Comparison of ENCODE assay signal across 24 mouse cellular contexts in genomic region chr11:46939311-46939710, GRCm38 (mm10).
DNase-seq lines count a peak whose midpoint lies in the region; ATAC-seq and TF ChIP-seq lines count a peak whose summit lies in the region.
"Had no signal": no experiment of that assay in that cellular context is flagged by ENCODE, and none has a peak within 500 bp of the region (broad histone marks: within the 10 kb centered on the region; RNA-seq: fewer than 3 reads in every experiment).

No protein-coding gene starts in this region.

- H3K4me2 ChIP-seq in kidney, embryonic 14.5 days (replicated peaks; ENCODE audit: low read depth, low read length), result no peak overlapping the region
- no peak overlapping the region for H3K4me2 ChIP-seq in kidney, embryonic 16.5 days (replicated peaks; ENCODE audit: low read depth, low read length)
- H3K4me2 ChIP-seq: embryonic facial prominence, embryonic 15.5 days; hindbrain, embryonic 12.5 days had no signal

- DNase-seq in kidney, adult 11 months, result peak; percentile 19
- peak; percentile 26 for DNase-seq in kidney, postnatal 14 days
- DNase-seq in embryo, embryonic 11 days, result peak; percentile 28
- no peak for DNase-seq in left cerebral cortex, adult 2 months (ENCODE audit: extremely low spot score in 1 of 2, low spot score in 2 of 2)
- DNase-seq: adrenal gland, postnatal 14 days; cerebellum, adult 18-20 months; cerebellum, adult 9-11 months; cerebellum, postnatal 36 days; gastrocnemius, adult 2 months; gastrocnemius, postnatal 25 days; heart, adult 11 months; heart, postnatal 10 days; heart, postnatal 4 days had no signal

- no peaks in the 10 kb centered on the region for H3K36me3 ChIP-seq in kidney, embryonic 14.5 days (ENCODE audit: control insufficient read depth, insufficient read depth, low read length)
- no peaks in the 10 kb centered on the region for H3K36me3 ChIP-seq in kidney, embryonic 16.5 days (ENCODE audit: insufficient read depth, low read length)
- H3K36me3 ChIP-seq: embryonic facial prominence, embryonic 15.5 days; forebrain, embryonic 10.5 days; hindbrain, embryonic 12.5 days had no signal

- H3K4me1 ChIP-seq in kidney, embryonic 14.5 days (ENCODE audit: control insufficient read depth, insufficient read depth, low read length), result no peaks in the 10 kb centered on the region
- H3K4me1 ChIP-seq in kidney, embryonic 16.5 days (ENCODE audit: insufficient read depth, low read length), result no peaks in the 10 kb centered on the region
- H3K4me1 ChIP-seq: embryonic facial prominence, embryonic 15.5 days; hindbrain, embryonic 12.5 days had no signal

- H3K4me3 ChIP-seq in kidney, embryonic 14.5 days (ENCODE audit: low read length), result no peak overlapping the region
- no peak overlapping the region for H3K4me3 ChIP-seq in kidney, embryonic 16.5 days (ENCODE audit: low read length)
- no peak overlapping the region for H3K4me3 ChIP-seq in left cerebral cortex, adult 2 months
- H3K4me3 ChIP-seq: embryonic facial prominence, embryonic 15.5 days; erythroblast, embryonic 14.5 days; forebrain, embryonic 10.5 days; gastrocnemius, adult 2 months; hindbrain, embryonic 12.5 days had no signal

- H3K27me3 ChIP-seq in kidney, embryonic 14.5 days (ENCODE audit: control insufficient read depth, insufficient read depth, low read length), result no peaks in the 10 kb centered on the region
- H3K27me3 ChIP-seq in kidney, embryonic 16.5 days (ENCODE audit: insufficient read depth, low read length), result no peaks in the 10 kb centered on the region
- H3K27me3 ChIP-seq: CH12.LX; embryonic facial prominence, embryonic 15.5 days; hindbrain, embryonic 12.5 days had no signal

- intact Hi-C loops in left cerebral cortex, adult 2 months (cut with DNase I), result no loop called here

- ATAC-seq in kidney, embryonic 14.5 days (ENCODE audit: low FRiP score, low TSS enrichment), result no peak
- ATAC-seq in kidney, embryonic 16.5 days (ENCODE audit: low FRiP score, low TSS enrichment), result no peak
- ATAC-seq: activated CD4-positive, CD25-positive, alpha-beta regulatory T cell, adult 4 months; forebrain, embryonic 14.5 days; hindbrain, embryonic 16.5 days; Patski had no signal

- WGBS in kidney, embryonic 14.5 days, result 16% methylated on average over 4 of the region's 4 CpGs
- 22% methylated on average over 4 of the region's 4 CpGs for WGBS in kidney, embryonic 16.5 days

- no peak overlapping the region for H3K9ac ChIP-seq in kidney, embryonic 14.5 days (ENCODE audit: low read depth, low read length)
- H3K9ac ChIP-seq in kidney, embryonic 16.5 days (replicated peaks; ENCODE audit: low read length), result no peak overlapping the region
- H3K9ac ChIP-seq: embryonic facial prominence, embryonic 15.5 days; hindbrain, embryonic 12.5 days had no signal

- no peaks in the 10 kb centered on the region for H3K9me3 ChIP-seq in kidney, embryonic 14.5 days (ENCODE audit: control insufficient read depth, low read length)
- H3K9me3 ChIP-seq in kidney, embryonic 16.5 days (ENCODE audit: low read length), result no peaks in the 10 kb centered on the region
- H3K9me3 ChIP-seq: embryonic facial prominence, embryonic 15.5 days; forebrain, embryonic 10.5 days; hindbrain, embryonic 12.5 days had no signal

- no peak for TF ChIP-seq CTCF in left cerebral cortex, adult 2 months (IDR thresholded peaks at IDR 0.05)

- H3K27ac ChIP-seq in kidney, embryonic 14.5 days (ENCODE audit: low read depth, low read length), result no peak overlapping the region
- H3K27ac ChIP-seq in kidney, embryonic 16.5 days (ENCODE audit: low read length), result no peak overlapping the region
- no peak overlapping the region for H3K27ac ChIP-seq in left cerebral cortex, adult 2 months
- H3K27ac ChIP-seq: embryonic facial prominence, embryonic 15.5 days; forebrain, embryonic 10.5 days; gastrocnemius, adult 2 months; hindbrain, embryonic 12.5 days had no signal

Comparison
In these comparisons a context has a peak if more than half of its experiments do, and no peak if none do; other contexts are left out.
1. DNase-seq: peak in kidney, adult 11 months (single experiment), kidney, postnatal 14 days (single experiment) and embryo, embryonic 11 days (single experiment); none in left cerebral cortex, adult 2 months (0 of 2).